Mouse (Mus musculus) hindbrain, embryonic 12.5 days (tissue): ENCODE measurements at regions not wholly inside any gene's neighbourhood (a gene's known extent, or its start where the extent isn't known, plus 50 kb on each side); places are given as distances from the start of the nearest gene placed in this dataset.

Experiments
- ATAC-seq: fragments of 200-750 bp; cut with Nextera tagmentation; 2 replicates; pipeline ENCODE4 v1.8.0; 2017; ENCODE audit warnings: moderate TSS enrichment; ENCODE audit not compliant: low FRiP score
- H3K27ac ChIP-seq: fragments of 300-500 bp; sonication (generic); 2 replicates; pipeline ENCODE4 v1.5.1; 2016; ENCODE audit warnings: mild to moderate bottlenecking
- H3K27me3 ChIP-seq: fragments of 300-500 bp; sonication (generic); 2 replicates; pipeline ENCODE4 v1.6.1; 2016; ENCODE audit warnings: mild to moderate bottlenecking
- H3K36me3 ChIP-seq: fragments of 300-500 bp; sonication (generic); 2 replicates; pipeline ENCODE4 v1.6.1; 2016; ENCODE audit warnings: mild to moderate bottlenecking
- H3K4me1 ChIP-seq: fragments of 300-500 bp; sonication (generic); 2 replicates; pipeline ENCODE4 v1.6.1; 2016
- H3K4me2 ChIP-seq: fragments of 300-500 bp; sonication (generic); replicated peaks from 2 replicates; pipeline ENCODE4 v1.6.1; 2016; ENCODE audit warnings: mild to moderate bottlenecking
- H3K4me3 ChIP-seq: fragments of 300-500 bp; sonication (generic); 2 replicates; pipeline ENCODE4 v1.5.1; 2016; ENCODE audit warnings: mild to moderate bottlenecking
- H3K9ac ChIP-seq: fragments of 300-500 bp; sonication (generic); 2 replicates; pipeline ENCODE4 v1.6.1; 2016; ENCODE audit warnings: mild to moderate bottlenecking, moderate library complexity
- H3K9me3 ChIP-seq: fragments of 300-500 bp; sonication (generic); replicated peaks from 2 replicates; pipeline ENCODE4 v1.6.1; 2016; ENCODE audit warnings: mild to moderate bottlenecking
- WGBS: fragments of 180-500 bp; shearing (Covaris S2); methylation state at CpG from one replicate; pipeline ENCODE4 v1.1.7; 2016; 5-methylcytosine and 5-hydroxymethylcytosine counted together

DNA sequence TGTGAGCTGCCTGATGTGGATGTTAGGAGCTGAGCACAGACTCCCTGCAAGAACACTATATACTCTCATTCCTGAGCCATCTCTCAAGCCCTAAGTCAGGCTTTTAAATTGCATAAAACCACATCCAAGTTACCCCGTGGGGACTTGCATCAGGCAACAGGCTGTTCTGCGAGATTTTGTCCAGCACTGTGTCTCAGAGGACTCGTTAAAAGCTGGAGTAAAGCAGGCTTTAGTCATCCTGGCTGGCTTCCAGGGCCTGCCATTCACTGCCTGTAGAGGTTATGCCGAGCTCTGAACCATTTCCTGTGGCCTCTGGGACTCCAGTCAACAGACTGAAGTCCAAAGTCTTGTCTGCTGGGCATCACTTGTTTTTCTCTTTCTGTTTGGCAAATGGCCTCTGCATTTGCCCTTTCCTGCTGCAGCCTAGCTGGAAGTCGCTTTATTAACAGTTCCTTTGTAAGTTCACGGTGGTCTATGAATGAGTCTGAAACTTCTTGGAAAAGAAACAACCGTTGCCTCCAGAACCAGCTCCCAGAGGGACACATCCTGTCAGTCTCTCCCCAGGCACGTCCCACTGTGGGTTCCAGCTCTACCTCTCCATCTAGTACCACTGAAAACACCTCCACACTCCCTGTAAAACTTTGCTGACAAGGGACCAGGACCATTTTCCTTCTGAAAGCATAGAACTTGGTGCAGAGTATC lies 61.8 kb upstream of the C1qtnf3 start:
- Histone ChIP-seq H3K27ac (0 out of 2 replicates have a peak overlapping the region, but pooled peaks have one; percentile 5), H3K9me3 (no peaks in the 10 kb centered on the region), H3K4me1 (no peaks in the 10 kb centered on the region), H3K9ac (no peak overlapping the region), H3K4me3 (no peak overlapping the region), H3K27me3 (no peaks in the 10 kb centered on the region), H3K36me3 (no peaks in the 10 kb centered on the region), H3K4me2 (no peak overlapping the region)
- ATAC-seq: no peak
- 56% methylated on average over 8 of the region's 8 CpGs for WGBS

DNA sequence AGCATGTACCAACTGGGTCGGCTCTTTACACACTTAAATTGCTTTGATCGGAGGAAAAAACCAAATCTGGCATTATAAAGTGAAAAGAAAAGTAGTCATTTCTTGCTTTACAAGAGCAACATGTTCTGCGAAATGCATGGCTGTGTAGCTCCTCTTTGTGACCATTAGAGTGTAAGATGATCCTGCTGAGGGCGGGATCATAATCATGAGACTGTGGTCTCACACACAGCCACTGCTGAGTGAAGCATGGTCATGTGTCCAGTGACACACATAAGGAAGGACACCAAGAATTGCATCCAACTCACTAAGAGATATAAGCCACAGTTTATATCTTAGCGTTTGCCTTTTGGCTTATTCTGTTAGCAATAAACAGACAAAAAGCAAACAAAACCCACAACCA lies 53.8 kb upstream of the C1qtnf3 start:
- no peak overlapping the region for H3K27ac ChIP-seq
- H3K36me3 ChIP-seq: no peaks in the 10 kb centered on the region
- H3K27me3 ChIP-seq: no peaks in the 10 kb centered on the region
- no peak overlapping the region for H3K4me3 ChIP-seq
- no peaks in the 10 kb centered on the region for H3K9me3 ChIP-seq
- H3K4me2 ChIP-seq: no peak overlapping the region
- H3K4me1 ChIP-seq: no peaks in the 10 kb centered on the region
- WGBS: 87% methylated on average over 5 of the region's 5 CpGs
- H3K9ac ChIP-seq: no peak overlapping the region
- no peak for ATAC-seq

DNA sequence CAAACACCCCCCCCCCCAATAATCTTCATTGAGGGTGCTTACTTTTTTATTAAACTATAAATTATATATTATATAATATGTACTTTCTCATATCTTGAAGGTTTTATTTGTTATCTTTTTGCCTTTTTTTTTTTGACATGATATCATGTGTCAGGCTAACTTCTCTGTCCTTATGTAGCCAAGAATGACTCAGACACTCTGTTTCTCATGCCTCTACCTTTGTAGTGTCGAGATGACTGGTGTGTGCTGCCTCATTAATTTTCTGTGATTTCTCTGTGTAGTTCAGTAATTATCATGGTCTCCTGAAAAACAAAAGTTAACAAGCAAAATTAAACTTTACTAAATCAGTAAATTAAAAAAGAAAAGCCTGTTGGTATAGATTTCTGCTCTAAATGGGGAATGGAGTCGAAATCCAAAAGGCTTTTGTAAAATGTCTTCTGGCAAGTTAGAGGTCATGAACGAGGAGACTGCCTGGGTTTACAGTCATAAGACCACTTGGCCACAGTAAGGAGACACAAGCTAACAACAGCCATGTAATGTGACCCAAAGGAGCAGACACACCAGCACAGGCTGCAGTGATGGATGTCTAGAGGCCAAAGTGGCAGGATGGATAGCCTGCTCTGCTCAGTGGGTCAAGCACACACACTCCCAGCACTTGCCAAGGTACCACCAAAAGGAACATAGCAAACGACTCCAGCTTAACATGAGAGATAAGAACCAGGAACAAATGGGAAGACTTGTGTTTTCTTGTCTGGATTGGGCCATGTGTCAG lies 53.2 kb upstream of the C1qtnf3 start:
- Histone ChIP-seq H3K4me2 (no peak overlapping the region), H3K27me3 (no peaks in the 10 kb centered on the region), H3K4me3 (no peak overlapping the region), H3K36me3 (no peaks in the 10 kb centered on the region), H3K9me3 (no peaks in the 10 kb centered on the region), H3K27ac (no peak overlapping the region), H3K9ac (no peak overlapping the region), H3K4me1 (no peaks in the 10 kb centered on the region)
- ATAC-seq: no peak
- 73% methylated on average over 4 of the region's 4 CpGs for WGBS

DNA sequence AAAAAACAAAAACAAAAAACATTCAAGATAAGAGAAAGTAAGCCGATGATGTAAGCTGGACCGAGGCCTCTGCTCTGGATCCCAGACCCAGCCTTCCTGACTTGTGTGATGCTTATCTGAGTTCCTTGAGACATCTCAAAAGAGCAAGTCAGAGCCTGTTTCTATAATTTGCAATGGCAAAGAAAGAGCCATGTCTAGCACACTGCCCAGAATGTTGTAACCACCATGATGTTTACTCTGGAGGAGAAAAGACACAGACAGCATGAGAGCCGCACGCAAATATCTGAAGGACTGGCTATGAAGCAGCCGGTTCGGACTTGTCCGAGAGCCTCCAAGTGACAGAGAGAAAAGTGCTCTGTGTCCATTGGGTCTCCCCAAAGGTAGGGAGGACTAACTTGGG lies 52.2 kb upstream of the C1qtnf3 start:
- Histone ChIP-seq H3K36me3 (no peaks in the 10 kb centered on the region), H3K4me3 (no peak overlapping the region), H3K4me2 (no peak overlapping the region), H3K9me3 (no peaks in the 10 kb centered on the region), H3K9ac (no peak overlapping the region), H3K27ac (no peak overlapping the region), H3K27me3 (no peaks in the 10 kb centered on the region), H3K4me1 (no peaks in the 10 kb centered on the region)
- no peak for ATAC-seq
- WGBS: 93% methylated on average over 7 of the region's 7 CpGs

DNA sequence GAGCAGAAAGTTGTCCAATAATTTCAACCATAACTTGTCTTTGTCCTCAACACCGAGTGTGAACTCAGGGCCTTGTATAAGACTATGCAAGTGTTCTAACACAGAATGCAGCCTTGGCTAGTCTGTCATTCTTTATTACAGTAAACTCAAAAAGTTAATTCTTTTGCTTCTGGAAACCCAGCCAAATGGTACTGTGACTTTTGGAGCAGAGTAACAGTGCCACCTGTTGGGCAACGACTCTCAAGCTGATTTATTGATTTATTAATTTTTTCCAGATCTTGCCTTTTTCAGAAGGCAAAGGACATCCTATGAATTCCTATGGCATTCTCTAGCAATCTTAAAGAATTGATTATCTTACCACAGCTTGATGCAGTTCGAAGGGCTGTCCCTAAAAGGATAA lies 51.1 kb upstream of the C1qtnf3 start:
- H3K27me3 ChIP-seq: no peaks in the 10 kb centered on the region
- no peak overlapping the region for H3K9ac ChIP-seq
- ATAC-seq: no peak
- no peak overlapping the region for H3K27ac ChIP-seq
- H3K4me2 ChIP-seq: no peak overlapping the region
- 46% methylated on average over 3 of the region's 3 CpGs for WGBS
- no peaks in the 10 kb centered on the region for H3K36me3 ChIP-seq
- H3K9me3 ChIP-seq: no peaks in the 10 kb centered on the region
- H3K4me3 ChIP-seq: no peak overlapping the region
- H3K4me1 ChIP-seq: no peaks in the 10 kb centered on the region

DNA sequence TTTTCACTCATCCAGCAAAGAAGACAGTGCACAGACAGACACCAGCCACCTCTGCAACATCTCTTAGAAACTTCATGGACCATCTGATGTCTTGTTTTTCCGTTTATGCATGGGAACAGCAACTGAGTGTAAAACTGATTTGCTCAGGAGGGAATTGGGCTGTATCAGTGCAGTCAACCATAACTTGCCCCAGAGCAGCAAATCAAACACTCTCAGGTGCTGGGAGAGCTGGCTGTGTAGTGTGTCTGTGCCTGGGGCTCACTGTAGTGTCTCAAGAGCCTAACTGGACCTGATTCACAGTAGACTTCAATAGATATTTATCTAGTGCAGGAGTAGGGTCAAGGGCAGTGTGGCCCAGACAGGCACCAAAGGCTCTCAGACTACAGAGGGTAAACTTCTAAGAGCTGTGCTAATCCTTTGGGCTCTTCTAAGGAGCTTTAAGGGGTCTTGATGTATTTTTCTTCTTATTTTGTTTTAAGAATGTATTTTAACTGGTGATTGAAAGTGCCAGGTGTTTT lies 50.3 kb upstream of the C1qtnf3 start:
- H3K9me3 ChIP-seq: no peaks in the 10 kb centered on the region
- H3K4me2 ChIP-seq: no peak overlapping the region
- no peak overlapping the region for H3K9ac ChIP-seq
- no peaks in the 10 kb centered on the region for H3K36me3 ChIP-seq
- H3K27me3 ChIP-seq: no peaks in the 10 kb centered on the region
- ATAC-seq: no peak
- no peaks in the 10 kb centered on the region for H3K4me1 ChIP-seq
- no peak overlapping the region for H3K27ac ChIP-seq
- no peak overlapping the region for H3K4me3 ChIP-seq
- WGBS: 60% methylated on average over 1 of the region's 1 CpGs
